Mouse (Mus musculus): ENCODE data around the gene Syt1.

GRCm38 (mm10) chr10:108660295-108660694 is 350.5 kb downstream of the Syt1 start:
- no peak for TF ChIP-seq CTCF (IDR thresholded peaks at IDR 0.05; ENCODE audit: low read depth, low read length)
- TF ChIP-seq GATA1 (IDR thresholded peaks at IDR 0.05; ENCODE audit: borderline replicate concordance, low read length), result no peak
- TF ChIP-seq TAL1 (conservative IDR thresholded peaks at IDR 0.05; ENCODE audit: low read depth, low read length), result no peak
- no peak for TF ChIP-seq POLR2AphosphoS5 (IDR thresholded peaks at IDR 0.05; ENCODE audit: insufficient replicate concordance, low read depth, low read length)
- no peak for TF ChIP-seq GATA2 (IDR thresholded peaks at IDR 0.05; ENCODE audit: borderline replicate concordance, low read depth, low read length)

Data from G1E (cell line).